Mouse (Mus musculus): ENCODE measurements around the gene Rab5if. TPM values are rescaled to one million over a fixed set of nuclear protein-coding genes. Genes with fewer than 3 reads are reported as not detected.
"Not testable (repeated sequence)": the region's sequence is repeated elsewhere in the genome, so short reads cannot be mapped to it uniquely, and the experiment has no call there.

Gene Rab5if
- total RNA-seq, 2 experiments from 2014 or later = 28.8 to 85.9 TPM

DNA sequence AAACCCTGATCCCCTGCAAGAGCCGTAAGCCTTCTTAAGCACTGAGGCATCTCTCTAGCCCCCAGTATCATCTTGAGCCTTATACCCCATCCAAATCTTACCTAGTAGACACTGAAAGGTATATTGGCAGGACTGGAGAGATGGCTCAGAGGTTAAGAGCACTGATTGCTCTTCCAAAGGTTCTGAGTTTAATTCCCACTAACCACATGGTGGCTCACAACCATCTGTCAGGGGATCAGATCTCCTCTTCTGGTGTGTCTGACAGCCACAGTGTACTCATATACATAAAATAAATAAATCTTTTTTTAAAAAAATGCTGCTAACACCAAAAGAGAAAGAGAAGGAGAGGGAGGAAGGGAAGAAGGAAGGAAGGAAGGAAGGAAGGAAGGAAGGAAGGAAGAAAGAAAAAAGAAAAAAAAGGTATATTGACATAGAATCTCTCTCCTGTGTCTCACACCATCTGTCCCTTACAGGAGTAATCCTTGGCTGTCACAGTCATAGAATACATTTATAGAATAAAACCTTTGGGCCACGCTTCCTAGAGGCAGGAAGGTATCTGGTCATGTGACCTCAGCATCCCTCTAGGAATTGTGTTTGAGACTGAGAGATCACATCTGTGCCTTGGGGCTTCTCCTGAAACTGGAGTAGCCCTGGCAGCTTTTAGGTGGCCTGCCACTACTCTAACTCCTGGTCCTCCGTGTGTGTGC lies 53.6 kb downstream of the Rab5if start:
- no peak for ATAC-seq (replicated peaks; ENCODE audit: low FRiP score, poor library complexity, severe bottlenecking)

DNA sequence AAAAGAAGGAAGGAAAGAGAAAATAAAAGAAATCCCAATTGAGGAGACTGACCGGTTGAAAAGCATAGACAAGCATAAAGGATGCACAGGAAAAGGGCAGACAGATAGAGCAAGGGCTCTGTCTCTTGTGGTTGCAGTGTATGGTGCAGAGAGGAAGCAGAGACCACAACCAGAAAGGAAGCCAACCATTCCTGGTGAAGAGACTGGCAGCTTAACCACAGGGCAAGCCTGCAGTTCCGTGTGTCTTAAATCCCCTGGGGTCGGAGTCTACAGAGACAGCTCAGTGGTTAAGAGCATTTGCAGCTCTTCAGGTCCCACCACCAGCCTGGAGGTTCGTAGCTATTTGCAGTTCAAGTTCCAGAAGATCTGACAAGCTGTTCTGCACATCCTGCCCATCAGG lies 55.6 kb downstream of the Rab5if start:
- no peak for ATAC-seq (replicated peaks; ENCODE audit: low FRiP score, poor library complexity, severe bottlenecking)

DNA sequence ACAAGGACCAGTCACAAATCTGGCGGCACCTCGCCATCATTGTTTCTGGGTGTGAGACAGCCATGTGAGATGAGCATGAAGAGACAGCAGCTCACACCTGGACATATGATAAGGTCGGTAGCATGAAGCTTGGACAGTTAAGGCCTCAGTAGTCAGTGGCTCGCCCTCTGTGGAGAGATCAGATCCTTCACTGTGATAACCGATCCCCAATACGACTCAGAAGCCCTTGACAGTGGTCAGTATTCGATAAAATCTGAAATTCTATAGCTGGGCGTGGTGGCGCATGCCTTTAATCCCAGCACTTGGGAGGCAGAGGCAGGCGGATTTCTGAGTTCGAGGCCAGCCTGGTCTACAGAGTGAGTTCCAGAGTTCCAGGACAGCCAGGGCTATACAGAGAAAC lies 56.3 kb downstream of the Rab5if start:
- ATAC-seq (replicated peaks; ENCODE audit: low FRiP score, poor library complexity, severe bottlenecking) = not testable (repeated sequence)

DNA sequence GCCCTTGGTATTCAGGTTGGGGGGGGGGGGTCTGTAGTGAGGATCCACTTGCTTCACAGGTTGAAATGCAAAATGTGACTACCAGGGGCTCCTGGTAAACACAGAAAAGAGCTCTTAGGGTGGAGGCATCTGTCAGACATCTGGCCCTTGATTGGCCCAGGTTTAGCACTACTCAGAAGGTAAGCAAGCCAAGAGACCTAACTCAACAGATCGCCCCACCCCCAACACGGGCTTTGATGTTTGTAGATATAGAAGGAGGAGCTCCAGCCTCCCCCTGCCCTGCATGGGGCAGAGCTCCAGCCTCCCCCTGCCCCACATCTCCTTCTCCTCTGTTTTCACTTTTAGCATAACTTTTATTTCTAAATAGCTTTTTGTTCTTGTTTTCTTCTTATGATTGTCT lies 56.9 kb downstream of the Rab5if start:
- ATAC-seq (replicated peaks; ENCODE audit: low FRiP score, poor library complexity, severe bottlenecking) = no peak

DNA sequence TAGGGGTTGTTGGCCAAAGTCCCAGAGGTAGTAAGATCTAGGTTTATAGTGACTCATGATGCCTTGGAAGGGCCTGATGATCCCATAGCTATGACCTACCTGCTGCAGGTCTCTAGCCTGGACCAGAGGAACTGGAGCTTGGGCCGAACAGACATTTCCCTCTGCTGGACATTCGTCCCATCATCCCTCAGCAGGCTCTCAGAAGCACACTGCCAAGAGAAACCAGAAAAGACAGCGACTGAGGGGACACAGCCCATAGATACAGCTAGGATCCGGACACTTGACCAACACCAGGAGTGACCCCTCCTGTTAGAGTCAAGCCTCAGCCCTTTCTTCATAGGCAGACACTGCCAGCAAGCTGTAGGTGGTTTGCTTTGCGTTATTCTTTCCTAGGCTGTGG lies 60.1 kb downstream of the Rab5if start:
- no peak for ATAC-seq (replicated peaks; ENCODE audit: low FRiP score, poor library complexity, severe bottlenecking)

Other genes starting within 250 kb of the Rab5if start
- 8.0 and 10.1 TPM in 2 replicates for gene Dlgap4, start 249.4 kb upstream of the Rab5if start, total RNA-seq (2015; ENCODE audit: low replicate concordance)
- gene Dlgap4, start 249.4 kb upstream of the Rab5if start, total RNA-seq (2017; ENCODE audit: low replicate concordance) = 3.0 and 3.5 TPM in 2 replicates
- gene Myl9, start 87.7 kb upstream of the Rab5if start, total RNA-seq (2015; ENCODE audit: low replicate concordance) = 5.0 and 7.2 TPM in 2 replicates
- 0.45 and 10.7 TPM in 2 replicates for gene Myl9, start 87.7 kb upstream of the Rab5if start, total RNA-seq (2017; ENCODE audit: low replicate concordance)
- 2.2 and 3.8 TPM in 2 replicates for gene Tgif2, start 23.1 kb upstream of the Rab5if start, total RNA-seq (2015; ENCODE audit: low replicate concordance)
- gene Tgif2, start 23.1 kb upstream of the Rab5if start, total RNA-seq (2017; ENCODE audit: low replicate concordance) = 1.9 and 18.2 TPM in 2 replicates
- gene 4930518I15Rik, start 5.2 kb upstream of the Rab5if start, total RNA-seq (2015; ENCODE audit: low replicate concordance) = 3.2 TPM in 1 of 2 replicates, not detected in the other
- gene 4930518I15Rik, start 5.2 kb upstream of the Rab5if start, total RNA-seq (2017; ENCODE audit: low replicate concordance) = 3.9 and 4.0 TPM in 2 replicates
- 0.72 TPM in 1 of 2 replicates, not detected in the other for gene Sla2, start 24.1 kb downstream of the Rab5if start, total RNA-seq (2015; ENCODE audit: low replicate concordance)
- gene Sla2, start 24.1 kb downstream of the Rab5if start, total RNA-seq (2017; ENCODE audit: low replicate concordance) = 0.26 and 0.68 TPM in 2 replicates
- gene Ndrg3, start 128.9 kb downstream of the Rab5if start, total RNA-seq (2015; ENCODE audit: low replicate concordance) = 16.6 and 21.4 TPM in 2 replicates
- 11.7 and 14.6 TPM in 2 replicates for gene Ndrg3, start 128.9 kb downstream of the Rab5if start, total RNA-seq (2017; ENCODE audit: low replicate concordance)
- gene Dsn1, start 144.0 kb downstream of the Rab5if start, total RNA-seq (2015; ENCODE audit: low replicate concordance) = 56.9 and 59.5 TPM in 2 replicates
- gene Dsn1, start 144.0 kb downstream of the Rab5if start, total RNA-seq (2017; ENCODE audit: low replicate concordance) = 62.4 and 101 TPM in 2 replicates
- 0.36 and 0.42 TPM in 2 replicates for gene Soga1, start 216.1 kb downstream of the Rab5if start, total RNA-seq (2015; ENCODE audit: low replicate concordance)
- gene Soga1, start 216.1 kb downstream of the Rab5if start, total RNA-seq (2017; ENCODE audit: low replicate concordance) = 2.8 and 3.6 TPM in 2 replicates
- not detected in 2 replicates for gene Tldc2, start 223.9 kb downstream of the Rab5if start, total RNA-seq (2015; ENCODE audit: low replicate concordance)
- not detected in 2 replicates for gene Tldc2, start 223.9 kb downstream of the Rab5if start, total RNA-seq (2017; ENCODE audit: low replicate concordance)

All from erythroid progenitor cell, adult 5-6 weeks (primary cell).